Mouse (Mus musculus): Measurements from ENCODE around the gene Rap1gap2. TPM values are rescaled to one million over a fixed set of nuclear protein-coding genes. Genes with fewer than 3 reads are reported as not detected.

Rap1gap2 gene
- polyA plus RNA-seq, 1 experiment from 2014 or later, result 2.1 TPM

- Histone ChIP-seq H3K4me2 (no peak overlapping the region), H3K9ac (ENCODE audit: low read depth, low read length) (no peak overlapping the region), H3K4me1 (replicated peaks; ENCODE audit: control insufficient read depth, insufficient read depth, low read length) (no peaks in the 10 kb centered on the region; the same call in 1 of the 2 replicates), H3K27ac (ENCODE audit: low read depth, low read length) (no peak overlapping the region), H3K36me3 (ENCODE audit: control insufficient read depth, insufficient read depth, low read length) (no peaks in the 10 kb centered on the region), H3K27me3 (replicated peaks; ENCODE audit: control insufficient read depth, insufficient read depth, low read length) (no peaks in the 10 kb centered on the region), H3K4me3 (ENCODE audit: low read depth, low read length) (no peak overlapping the region), H3K9me3 (ENCODE audit: control insufficient read depth, low read length) (no peaks in the 10 kb centered on the region)
- ATAC-seq (replicated peaks; ENCODE audit: low FRiP score) (no peak), DNase-seq (ENCODE audit: low spot score) (no peak)
- 74% methylated on average over 4 of the region's 4 CpGs for WGBS
Observed at GRCm38 (mm10) chr11:74409757-74410174, 200.9 kb downstream of the Rap1gap2 start.

- DNase-seq (ENCODE audit: low spot score) (no peak), ATAC-seq (replicated peaks; ENCODE audit: low FRiP score) (no peak)
- 56% methylated on average over 5 of the region's 5 CpGs for WGBS
- Histone ChIP-seq H3K9ac (ENCODE audit: low read depth, low read length) (no peak overlapping the region), H3K27me3 (replicated peaks; ENCODE audit: control insufficient read depth, insufficient read depth, low read length) (no peaks in the 10 kb centered on the region), H3K4me2 (no peak overlapping the region), H3K4me3 (ENCODE audit: low read depth, low read length) (no peak overlapping the region), H3K4me1 (replicated peaks; ENCODE audit: control insufficient read depth, insufficient read depth, low read length) (no peaks in the 10 kb centered on the region; the same call in 1 of the 2 replicates), H3K36me3 (ENCODE audit: control insufficient read depth, insufficient read depth, low read length) (no peaks in the 10 kb centered on the region), H3K27ac (ENCODE audit: low read depth, low read length) (no peak overlapping the region), H3K9me3 (ENCODE audit: control insufficient read depth, low read length) (no peaks in the 10 kb centered on the region)
Observed at GRCm38 (mm10) chr11:74409447-74409754, 201.3 kb downstream of the Rap1gap2 start.

- no peak for DNase-seq (ENCODE audit: low spot score)
- no peak for ATAC-seq (replicated peaks; ENCODE audit: low FRiP score)
- Histone ChIP-seq H3K27me3 (replicated peaks; ENCODE audit: control insufficient read depth, insufficient read depth, low read length) (no peaks in the 10 kb centered on the region), H3K4me3 (ENCODE audit: low read depth, low read length) (no peak overlapping the region), H3K36me3 (ENCODE audit: control insufficient read depth, insufficient read depth, low read length) (no peaks in the 10 kb centered on the region), H3K9ac (ENCODE audit: low read depth, low read length) (no peak overlapping the region), H3K4me2 (no peak overlapping the region), H3K27ac (ENCODE audit: low read depth, low read length) (no peak overlapping the region), H3K4me1 (replicated peaks; ENCODE audit: control insufficient read depth, insufficient read depth, low read length) (no peaks in the 10 kb centered on the region; the same call in 1 of the 2 replicates), H3K9me3 (ENCODE audit: control insufficient read depth, low read length) (no peaks in the 10 kb centered on the region)
- WGBS, result 69% methylated on average over 4 of the region's 4 CpGs
Observed at GRCm38 (mm10) chr11:74408587-74409446, 201.9 kb downstream of the Rap1gap2 start.

- no peaks in the 10 kb centered on the region for H3K36me3 ChIP-seq (ENCODE audit: control insufficient read depth, insufficient read depth, low read length)
- no peak for ATAC-seq (replicated peaks; ENCODE audit: low FRiP score)
- H3K9ac ChIP-seq (ENCODE audit: low read depth, low read length), result no peak overlapping the region
- no peak for DNase-seq (ENCODE audit: low spot score)
- H3K4me2 ChIP-seq, result no peak overlapping the region
- H3K27me3 ChIP-seq (replicated peaks; ENCODE audit: control insufficient read depth, insufficient read depth, low read length), result no peaks in the 10 kb centered on the region
- no peak overlapping the region for H3K27ac ChIP-seq (ENCODE audit: low read depth, low read length)
- H3K4me3 ChIP-seq (ENCODE audit: low read depth, low read length), result no peak overlapping the region
- H3K4me1 ChIP-seq (replicated peaks; ENCODE audit: control insufficient read depth, insufficient read depth, low read length), result no peaks in the 10 kb centered on the region; the same call in 1 of the 2 replicates
- WGBS, result 71% methylated on average over 7 of the region's 7 CpGs
- H3K9me3 ChIP-seq (ENCODE audit: control insufficient read depth, low read length), result no peaks in the 10 kb centered on the region
Observed at GRCm38 (mm10) chr11:74405201-74405600, 205.5 kb downstream of the Rap1gap2 start.

GRCm38 (mm10) chr11:74404216-74404615 lies 206.5 kb downstream of the Rap1gap2 start:
- Histone ChIP-seq H3K4me3 (ENCODE audit: low read depth, low read length) (no peak overlapping the region), H3K9ac (ENCODE audit: low read depth, low read length) (no peak overlapping the region), H3K27me3 (replicated peaks; ENCODE audit: control insufficient read depth, insufficient read depth, low read length) (no peaks in the 10 kb centered on the region), H3K27ac (ENCODE audit: low read depth, low read length) (no peak overlapping the region), H3K4me1 (replicated peaks; ENCODE audit: control insufficient read depth, insufficient read depth, low read length) (no peaks in the 10 kb centered on the region; the same call in 1 of the 2 replicates), H3K36me3 (ENCODE audit: control insufficient read depth, insufficient read depth, low read length) (no peaks in the 10 kb centered on the region), H3K9me3 (ENCODE audit: control insufficient read depth, low read length) (no peaks in the 10 kb centered on the region), H3K4me2 (no peak overlapping the region)
- 58% methylated on average over 2 of the region's 2 CpGs for WGBS
- DNase-seq (ENCODE audit: low spot score), result no peak
- ATAC-seq (replicated peaks; ENCODE audit: low FRiP score), result no peak

GRCm38 (mm10) chr11:74402126-74402525 lies 208.6 kb downstream of the Rap1gap2 start:
- H3K9me3 ChIP-seq (ENCODE audit: control insufficient read depth, low read length), result no peaks in the 10 kb centered on the region
- no peak overlapping the region for H3K27ac ChIP-seq (ENCODE audit: low read depth, low read length)
- WGBS, result 30% methylated on average over 2 of the region's 2 CpGs
- no peak overlapping the region for H3K4me3 ChIP-seq (ENCODE audit: low read depth, low read length)
- no peaks in the 10 kb centered on the region for H3K36me3 ChIP-seq (ENCODE audit: control insufficient read depth, insufficient read depth, low read length)
- no peak for ATAC-seq (replicated peaks; ENCODE audit: low FRiP score)
- H3K4me2 ChIP-seq, result no peak overlapping the region
- H3K4me1 ChIP-seq (replicated peaks; ENCODE audit: control insufficient read depth, insufficient read depth, low read length), result no peaks in the 10 kb centered on the region
- H3K9ac ChIP-seq (ENCODE audit: low read depth, low read length), result no peak overlapping the region
- no peaks in the 10 kb centered on the region for H3K27me3 ChIP-seq (replicated peaks; ENCODE audit: control insufficient read depth, insufficient read depth, low read length)
- DNase-seq (ENCODE audit: low spot score), result no peak

GRCm38 (mm10) chr11:74395583-74395982 lies 215.1 kb downstream of the Rap1gap2 start:
- H3K4me3 ChIP-seq (ENCODE audit: low read depth, low read length), result no peak overlapping the region
- H3K4me1 ChIP-seq (replicated peaks; ENCODE audit: control insufficient read depth, insufficient read depth, low read length), result no peaks in the 10 kb centered on the region
- DNase-seq (ENCODE audit: low spot score), result no peak
- no peak overlapping the region for H3K27ac ChIP-seq (ENCODE audit: low read depth, low read length)
- no peak for ATAC-seq (replicated peaks; ENCODE audit: low FRiP score)
- no peaks in the 10 kb centered on the region for H3K36me3 ChIP-seq (ENCODE audit: control insufficient read depth, insufficient read depth, low read length)
- H3K27me3 ChIP-seq (replicated peaks; ENCODE audit: control insufficient read depth, insufficient read depth, low read length), result no peaks in the 10 kb centered on the region
- no peak overlapping the region for H3K4me2 ChIP-seq
- no peak overlapping the region for H3K9ac ChIP-seq (ENCODE audit: low read depth, low read length)
- WGBS, result 72% methylated on average over 18 of the region's 18 CpGs
- H3K9me3 ChIP-seq (ENCODE audit: control insufficient read depth, low read length), result no peaks in the 10 kb centered on the region

- no peaks in the 10 kb centered on the region for H3K4me1 ChIP-seq (replicated peaks; ENCODE audit: control insufficient read depth, insufficient read depth, low read length)
- no peaks in the 10 kb centered on the region for H3K9me3 ChIP-seq (ENCODE audit: control insufficient read depth, low read length)
- no peak overlapping the region for H3K4me2 ChIP-seq
- H3K9ac ChIP-seq (ENCODE audit: low read depth, low read length), result no peak overlapping the region
- H3K27ac ChIP-seq (ENCODE audit: low read depth, low read length), result no peak overlapping the region
- WGBS, result 74% methylated on average over 5 of the region's 5 CpGs
- no peak overlapping the region for H3K4me3 ChIP-seq (ENCODE audit: low read depth, low read length)
- DNase-seq (ENCODE audit: low spot score) (no peak), ATAC-seq (replicated peaks; ENCODE audit: low FRiP score) (peak; percentile 64)
- no peaks in the 10 kb centered on the region for H3K27me3 ChIP-seq (replicated peaks; ENCODE audit: control insufficient read depth, insufficient read depth, low read length)
- no peaks in the 10 kb centered on the region for H3K36me3 ChIP-seq (ENCODE audit: control insufficient read depth, insufficient read depth, low read length)
Observed at GRCm38 (mm10) chr11:74393489-74393888, 217.2 kb downstream of the Rap1gap2 start.

GRCm38 (mm10) chr11:74392903-74393302 lies 217.8 kb downstream of the Rap1gap2 start:
- no peaks in the 10 kb centered on the region for H3K36me3 ChIP-seq (ENCODE audit: control insufficient read depth, insufficient read depth, low read length)
- WGBS, result 68% methylated on average over 6 of the region's 6 CpGs
- H3K9ac ChIP-seq (ENCODE audit: low read depth, low read length), result no peak overlapping the region
- H3K4me2 ChIP-seq, result no peak overlapping the region
- H3K4me3 ChIP-seq (ENCODE audit: low read depth, low read length), result no peak overlapping the region
- H3K4me1 ChIP-seq (replicated peaks; ENCODE audit: control insufficient read depth, insufficient read depth, low read length), result no peaks in the 10 kb centered on the region
- H3K9me3 ChIP-seq (ENCODE audit: control insufficient read depth, low read length), result no peaks in the 10 kb centered on the region
- DNase-seq (ENCODE audit: low spot score) (no peak), ATAC-seq (replicated peaks; ENCODE audit: low FRiP score) (no peak)
- H3K27me3 ChIP-seq (replicated peaks; ENCODE audit: control insufficient read depth, insufficient read depth, low read length), result no peaks in the 10 kb centered on the region
- H3K27ac ChIP-seq (ENCODE audit: low read depth, low read length), result no peak overlapping the region

Measured in liver, embryonic 11.5 days (tissue).